Mouse (Mus musculus) adrenal gland, adult 8-10 months (tissue): ENCODE data around the gene Tmem88. TPM values are rescaled to one million over a fixed set of nuclear protein-coding genes. Genes with fewer than 3 reads are reported as not detected.

Source experiments
- DNase-seq: peaks from one replicate; pipeline ENCODE4 v3.0.0; 2022
- total RNA-seq, 4 experiments: library from RNA; stranded (reverse); gene quantifications; 2 replicates each; pipeline ENCODE4 v1.2.4; 2022

Tmem88 gene
- total RNA-seq, 4 experiments from 2014 or later = 6.3 to 16.0 (median 10.4) TPM

DNA sequence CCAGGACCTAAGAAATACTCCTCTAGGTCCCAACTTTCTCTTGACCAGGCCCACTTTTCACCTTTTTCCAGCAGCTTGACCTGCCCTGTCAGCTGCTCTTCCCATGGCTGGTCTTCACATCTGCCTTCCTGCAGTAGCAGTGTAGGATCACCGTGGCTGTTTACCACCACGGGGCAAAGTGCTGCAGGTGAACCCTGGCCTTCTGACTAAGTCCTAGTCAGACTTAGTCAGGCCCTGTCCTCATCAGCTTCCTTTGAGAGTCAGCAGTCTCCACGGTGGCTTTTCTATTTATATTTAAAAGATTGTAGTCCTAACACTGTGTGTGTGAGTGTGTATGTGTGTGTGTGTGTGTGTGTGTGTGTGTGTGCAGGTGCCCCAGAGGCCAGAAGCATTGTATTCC lies 20.3 kb downstream of the Tmem88 start:
- no peak for DNase-seq

- DNase-seq = no peak
Measured at GRCm38 (mm10) chr11:69375646-69376045, 22.4 kb downstream of the Tmem88 start.

GRCm38 (mm10) chr11:69373223-69373965 lies 24.6 kb downstream of the Tmem88 start:
- no peak for DNase-seq

- no peak for DNase-seq
Measured at GRCm38 (mm10) chr11:69372780-69373170, 25.3 kb downstream of the Tmem88 start.

DNA sequence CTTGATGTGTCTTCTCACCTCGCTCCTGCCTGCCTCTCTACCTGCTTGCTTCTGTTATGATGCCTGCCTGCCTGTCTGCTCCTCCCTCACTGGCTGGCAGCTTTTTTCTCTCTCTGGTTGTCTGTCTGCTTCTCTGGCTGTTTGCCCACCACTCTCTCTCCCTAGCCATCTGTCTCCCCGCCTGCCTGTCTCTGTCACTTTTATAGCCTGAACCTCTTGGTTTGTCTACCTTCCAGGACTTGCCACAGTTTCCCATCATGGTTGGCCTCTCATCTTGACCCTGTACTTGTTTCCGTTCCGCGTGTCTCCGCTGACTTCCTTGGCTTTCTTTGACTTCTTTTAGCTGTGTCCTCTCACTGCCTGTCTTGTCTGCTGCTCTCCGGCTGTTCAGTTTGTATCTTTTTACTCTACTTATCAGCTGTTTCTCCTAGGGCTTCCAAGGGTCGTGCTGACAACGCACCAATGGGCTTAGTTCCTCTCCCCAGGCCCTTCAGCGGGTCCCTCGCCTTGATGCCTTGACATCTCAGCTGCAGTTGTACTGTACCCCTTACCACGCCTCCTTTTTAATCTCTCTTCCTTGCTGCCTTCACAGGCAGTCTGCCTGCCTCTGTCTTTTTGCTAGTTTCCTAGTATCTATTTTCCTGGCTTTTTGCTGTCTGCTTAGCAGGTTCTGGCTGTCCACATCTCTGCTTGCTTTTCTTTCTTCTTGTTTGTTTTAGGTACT lies 25.8 kb downstream of the Tmem88 start:
- DNase-seq = no peak

GRCm38 (mm10) chr11:69371601-69372000 lies 26.4 kb downstream of the Tmem88 start:
- DNase-seq = no peak

- no peak for DNase-seq
Measured at GRCm38 (mm10) chr11:69370817-69371215, 27.2 kb downstream of the Tmem88 start.

DNA sequence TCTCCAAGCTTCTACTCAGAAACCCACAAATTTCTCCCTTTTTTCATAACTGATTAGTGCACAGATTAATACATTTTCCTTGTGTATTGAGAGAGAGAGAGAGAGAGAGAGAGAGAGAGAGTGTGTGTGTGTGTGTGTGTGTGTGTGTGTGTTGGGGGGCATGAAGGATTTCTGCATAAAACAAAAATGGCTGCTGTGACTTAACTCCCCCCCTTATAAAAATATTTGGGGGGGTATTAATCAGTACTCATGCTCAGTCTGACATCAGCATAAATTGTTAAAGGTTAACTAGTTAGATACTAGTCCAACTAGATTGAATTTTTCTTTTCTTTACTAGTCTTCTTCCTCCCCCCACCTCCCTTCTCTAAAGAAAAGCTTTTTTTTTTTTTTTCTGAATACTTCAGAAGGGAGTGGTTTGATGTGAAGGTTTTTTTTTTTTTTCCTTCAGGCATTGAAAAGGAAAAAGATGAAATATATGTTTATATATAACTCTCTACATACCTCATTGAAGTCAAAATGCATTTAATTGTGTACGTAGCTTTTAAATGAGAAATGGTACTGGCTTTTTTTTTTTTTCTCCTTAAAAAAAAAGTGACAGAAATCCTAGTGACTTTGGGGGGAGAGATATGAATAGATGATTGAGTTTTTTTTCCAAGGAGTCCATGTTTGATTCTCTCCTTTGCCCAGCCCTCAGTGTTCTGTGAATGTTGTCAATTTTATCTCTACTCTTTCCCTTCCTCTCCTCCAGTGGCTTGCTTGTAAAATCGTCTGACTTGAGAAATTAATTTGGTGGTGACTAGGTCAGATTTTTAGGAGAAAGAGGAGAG lies 27.8 kb downstream of the Tmem88 start:
- no peak for DNase-seq

DNA sequence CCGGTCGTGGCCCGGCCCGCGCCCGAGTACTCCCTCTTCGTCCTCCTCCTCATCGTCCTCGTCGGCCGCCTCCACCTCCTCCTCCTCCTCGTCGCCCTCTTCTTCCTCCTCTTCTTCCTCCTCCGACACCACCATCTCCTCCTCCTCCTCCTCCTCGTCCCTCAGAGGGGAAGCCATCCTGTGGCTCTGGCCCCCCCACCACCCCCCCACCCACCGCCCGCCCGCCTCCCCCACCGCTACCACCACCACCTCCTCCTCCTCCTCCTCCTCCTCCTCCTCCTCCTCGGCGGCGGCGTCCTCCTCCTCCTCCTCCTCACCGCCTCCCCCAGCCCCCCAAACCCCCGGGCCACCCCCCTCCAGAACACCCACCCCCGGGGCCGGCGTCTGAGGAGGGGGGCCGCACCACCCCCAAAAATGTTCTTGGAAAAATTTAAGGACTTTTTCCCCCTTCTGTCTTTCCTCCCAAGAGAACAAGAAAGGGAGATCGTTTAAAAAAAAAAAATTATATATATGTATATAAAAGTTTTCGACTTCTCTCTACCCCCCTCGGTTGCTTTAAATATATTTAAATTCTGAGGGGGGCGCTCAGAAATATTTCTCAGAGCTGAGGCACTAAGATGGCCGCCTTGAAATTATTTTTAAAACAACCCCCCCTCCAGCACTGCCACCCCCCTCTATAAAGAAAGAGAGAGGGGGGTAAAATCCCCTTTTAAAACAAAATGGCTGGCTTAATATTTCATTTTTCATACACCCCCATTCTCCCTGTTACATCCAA lies 28.6 kb downstream of the Tmem88 start, which contains the start of gene Chd3:
Gene Chd3 (minus strand): TSS at position 192 of the 775 bp plus-strand sequence.
- DNase-seq = no peak

DNA sequence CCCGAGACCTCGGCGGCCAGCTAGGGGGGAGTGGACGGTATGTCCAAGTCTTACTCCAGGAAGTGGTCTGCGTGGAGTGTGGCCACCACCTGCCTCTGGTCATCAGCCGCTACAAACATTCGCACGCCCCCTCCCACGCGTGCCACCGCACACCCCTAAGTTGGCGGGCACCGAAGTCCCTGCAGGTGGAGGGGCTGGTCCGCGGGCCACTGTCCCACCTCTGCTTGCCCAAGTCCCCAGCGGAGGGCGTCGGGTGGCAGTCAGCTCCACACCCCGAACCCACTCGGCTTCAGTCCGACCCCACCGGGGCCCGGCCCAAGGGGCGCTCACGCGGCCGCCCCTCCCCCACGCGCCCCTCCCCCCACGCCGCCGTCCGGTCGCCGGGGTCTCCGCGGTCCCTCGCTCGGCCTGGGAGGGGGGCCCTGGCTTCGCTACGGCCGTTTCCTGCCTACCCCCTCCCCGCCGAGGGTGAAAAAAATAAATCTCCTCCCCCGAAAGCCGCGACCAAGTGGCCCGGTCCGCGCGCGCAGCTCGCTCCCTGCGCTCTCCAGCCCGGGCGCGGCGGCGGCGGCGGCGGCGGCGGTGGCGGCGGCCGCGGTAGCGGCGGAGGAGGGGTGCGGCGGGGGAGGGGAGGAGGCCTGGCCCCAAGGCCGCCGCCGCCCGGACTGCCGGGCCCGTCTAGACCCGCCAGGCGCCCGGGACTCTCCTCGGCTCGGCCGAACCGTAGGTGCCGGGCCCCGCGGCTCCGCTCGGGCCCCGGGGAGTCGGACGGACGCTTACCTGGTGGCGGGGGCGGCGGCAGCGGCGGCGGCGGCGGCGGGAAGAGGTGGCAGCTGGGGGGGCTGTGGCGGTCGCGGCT lies 29.4 kb downstream of the Tmem88 start:
- no peak for DNase-seq

DNA sequence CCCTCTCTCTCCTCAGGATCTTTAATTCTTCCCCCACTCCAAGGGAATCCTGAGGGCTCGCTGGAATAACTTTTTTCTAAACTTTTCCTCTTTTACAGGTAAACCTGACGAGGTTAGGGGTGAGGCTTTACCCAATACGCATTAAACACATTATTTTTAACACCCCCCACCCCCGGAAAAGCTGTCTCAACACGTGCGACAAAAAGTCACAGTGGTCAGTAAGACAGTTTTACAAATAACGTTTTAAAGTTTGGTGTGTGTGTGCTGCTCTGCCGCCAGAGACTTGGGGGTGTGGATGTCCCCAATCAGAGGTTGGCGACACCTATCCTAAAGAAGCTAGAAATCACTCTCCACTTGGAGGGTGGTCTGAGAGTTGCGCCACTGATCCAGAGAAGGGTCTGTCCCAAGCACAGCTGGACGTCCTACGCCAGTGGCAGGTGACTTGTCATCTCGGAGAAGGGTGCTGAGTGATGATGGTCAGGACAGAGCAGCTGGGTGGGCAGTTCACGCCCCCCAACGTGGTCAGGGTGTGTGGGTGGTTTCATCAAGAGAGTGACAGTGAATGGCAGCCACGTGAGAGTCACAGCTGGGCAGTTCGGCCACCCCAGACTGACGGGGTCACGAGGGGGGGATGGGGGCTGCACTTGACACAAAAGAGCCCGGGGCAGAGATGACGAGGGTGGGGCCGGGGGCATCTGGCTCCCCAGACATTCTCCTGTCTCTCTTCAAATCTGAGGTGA lies 30.2 kb downstream of the Tmem88 start:
- no peak for DNase-seq

- DNase-seq = no peak
Measured at GRCm38 (mm10) chr11:69366855-69367615, 31.0 kb downstream of the Tmem88 start.

- peak; percentile 94 for DNase-seq
Measured at GRCm38 (mm10) chr11:69366157-69366854, 31.7 kb downstream of the Tmem88 start.

DNA sequence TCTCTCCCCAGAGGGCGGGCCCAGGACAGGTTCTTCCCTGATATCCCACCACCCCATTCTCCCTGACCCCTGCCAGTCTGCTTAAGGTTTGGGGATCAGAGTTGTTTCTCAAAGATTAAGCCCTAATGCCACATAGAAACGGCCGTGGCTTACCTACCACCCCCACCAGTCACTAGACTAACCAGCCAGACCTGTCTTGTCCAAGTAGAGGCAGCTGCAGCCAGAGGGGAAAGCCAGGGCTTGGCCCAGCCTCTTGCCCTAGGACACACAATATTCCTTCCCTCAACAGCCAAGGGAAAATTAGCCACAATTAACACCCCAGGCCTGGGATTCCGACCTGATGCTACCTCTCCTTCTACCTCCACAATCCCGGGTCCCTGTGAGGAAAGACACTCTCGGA lies 32.3 kb downstream of the Tmem88 start:
- no peak for DNase-seq

DNA sequence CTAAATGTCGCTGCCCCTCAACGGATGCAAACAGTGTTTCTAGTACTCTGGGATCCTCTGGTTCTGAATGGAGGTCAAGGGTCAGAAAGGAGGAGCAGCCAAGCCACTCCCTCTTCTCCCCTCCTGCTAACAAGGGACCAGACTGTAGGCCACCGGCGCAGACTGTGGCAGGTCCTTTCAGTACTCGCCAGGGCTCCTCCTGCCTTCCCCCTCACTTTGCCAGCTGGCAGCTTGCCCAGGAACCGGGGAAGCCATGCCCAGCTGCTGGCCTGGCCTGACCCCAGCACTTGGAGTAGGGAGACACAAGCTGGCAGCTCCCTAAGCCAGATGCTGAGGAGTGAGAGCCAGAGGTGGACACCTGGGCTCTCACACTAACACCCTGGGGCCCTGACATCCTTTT lies 33.1 kb downstream of the Tmem88 start:
- peak; percentile 94 for DNase-seq

DNA sequence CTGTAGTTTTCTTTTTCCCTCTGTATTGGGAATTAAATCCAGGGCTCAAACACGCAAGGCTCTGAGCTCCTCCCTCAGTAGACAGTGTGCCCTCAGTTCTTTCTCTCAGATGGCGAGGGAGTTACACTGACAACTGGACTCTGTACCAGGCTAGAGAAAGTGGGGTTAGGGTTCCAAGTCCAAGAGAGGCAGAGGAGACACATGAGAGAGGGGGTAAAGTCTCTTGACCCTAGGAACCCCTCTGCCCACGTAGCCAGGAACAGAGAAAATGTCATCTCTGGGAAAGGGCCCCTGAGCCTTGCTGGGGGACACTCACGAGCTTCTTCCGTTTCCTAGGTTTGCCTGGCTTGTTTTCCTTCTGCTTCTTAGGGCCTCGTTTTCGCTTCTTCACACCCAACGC lies 33.7 kb downstream of the Tmem88 start:
- DNase-seq = no peak

- DNase-seq = no peak
Measured at GRCm38 (mm10) chr11:69362479-69362878, 35.6 kb downstream of the Tmem88 start.

GRCm38 (mm10) chr11:69362021-69362420 lies 36.0 kb downstream of the Tmem88 start:
- no peak for DNase-seq

DNA sequence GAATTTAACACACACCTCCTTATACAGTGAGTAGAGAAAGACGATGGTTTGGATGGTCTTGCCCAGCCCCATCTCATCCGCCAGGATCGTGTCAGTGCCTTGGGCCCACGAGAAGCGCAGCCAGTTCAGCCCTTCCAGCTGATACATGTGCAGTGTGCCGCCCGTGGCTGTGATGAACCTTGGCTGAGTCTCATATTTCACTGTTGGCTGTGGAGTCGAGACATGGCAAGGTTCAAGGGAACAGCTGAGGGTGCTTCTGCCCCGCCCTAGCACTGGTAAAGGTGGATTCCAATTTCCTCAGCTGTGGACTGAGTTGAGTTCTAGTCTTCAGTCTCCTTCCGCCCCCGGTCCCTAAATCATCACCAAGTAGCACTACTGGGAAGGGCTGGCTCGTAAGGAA lies 40.3 kb downstream of the Tmem88 start:
- DNase-seq = no peak
